Mouse (Mus musculus): Measurements from ENCODE around the gene Gm13124. TPM values are rescaled to one million over a fixed set of nuclear protein-coding genes. Genes with fewer than 3 reads are reported as not detected.
"Not testable (repeated sequence)": the region's sequence is repeated elsewhere in the genome, so short reads cannot be mapped to it uniquely, and the experiment has no call there.

Gene Gm13124
- polyA plus RNA-seq, 2 experiments = not detected

DNA sequence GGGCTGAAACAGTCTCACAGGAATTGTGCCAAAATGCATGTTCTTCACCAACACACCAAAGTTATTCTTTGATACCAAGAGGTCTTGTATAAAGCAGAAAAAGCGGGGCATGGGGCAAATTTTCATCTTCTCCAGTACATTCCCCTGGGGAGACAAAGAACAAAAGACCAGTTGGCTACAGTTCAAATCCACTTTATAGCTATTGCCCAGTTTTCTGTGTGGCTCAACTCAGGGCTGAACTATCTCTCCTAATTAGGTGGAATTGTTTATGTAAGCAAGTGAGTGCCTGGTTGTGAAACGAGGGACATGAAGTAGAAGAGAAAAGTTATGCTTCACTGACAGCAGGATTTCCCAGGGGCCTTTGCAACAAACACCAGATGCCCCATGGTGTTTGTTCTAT lies 3.7 kb downstream of the Gm13124 start:
- H3K27ac ChIP-seq (replicated peaks; ENCODE audit: low read depth, low read length) = no peak overlapping the region
- no peaks in the 10 kb centered on the region for H3K4me1 ChIP-seq (ENCODE audit: control insufficient read depth, insufficient read depth, low read length)
- H3K36me3 ChIP-seq (ENCODE audit: control insufficient read depth, insufficient read depth, low read length) = no peaks in the 10 kb centered on the region
- H3K9me3 ChIP-seq (ENCODE audit: control insufficient read depth, low read length) = no peaks in the 10 kb centered on the region
- H3K4me2 ChIP-seq (replicated peaks; ENCODE audit: low read depth, low read length, severe bottlenecking) = no peak overlapping the region
- no peaks in the 10 kb centered on the region for H3K27me3 ChIP-seq (ENCODE audit: control insufficient read depth, insufficient read depth, low read length)
- DNase-seq (ENCODE audit: low spot score) (no peak), ATAC-seq (ENCODE audit: low FRiP score, low read depth) (no peak)
- no peak overlapping the region for H3K4me3 ChIP-seq (replicated peaks; ENCODE audit: low read length)
- no peak overlapping the region for H3K9ac ChIP-seq (ENCODE audit: low read depth, low read length, severe bottlenecking)
- TF ChIP-seq POLR2A (IDR thresholded peaks at IDR 0.05; ENCODE audit: borderline replicate concordance, extremely low read depth, insufficient read depth, insufficient read length) = no peak
- 56% methylated on average over 2 of the region's 2 CpGs for WGBS

- TF ChIP-seq POLR2A (IDR thresholded peaks at IDR 0.05; ENCODE audit: borderline replicate concordance, extremely low read depth, insufficient read depth, insufficient read length) = no peak
- DNase-seq (ENCODE audit: low spot score) (no peak), ATAC-seq (ENCODE audit: low FRiP score, low read depth) (no peak)
These were observed 5.1 kb downstream of the Gm13124 start for GRCm38 (mm10) chr4:144559792-144560191.

DNA sequence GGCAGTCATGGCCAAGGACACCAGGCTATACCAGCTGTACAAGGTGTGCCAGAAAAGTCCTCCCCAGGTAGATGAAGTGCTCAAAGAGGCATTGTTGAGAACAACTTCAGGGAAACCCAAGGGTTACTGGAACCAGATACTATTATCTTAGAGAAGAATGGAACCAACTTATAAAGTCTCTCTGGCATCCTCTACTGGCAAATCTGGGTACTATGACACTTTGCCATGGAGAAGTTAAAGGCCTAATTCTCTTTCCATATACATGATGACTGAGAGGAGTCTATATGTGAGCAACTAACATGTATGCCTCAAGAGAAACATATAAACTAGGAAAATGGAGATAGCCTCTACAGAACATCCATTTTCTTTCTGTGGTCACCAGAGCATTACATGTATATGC lies 13.8 kb downstream of the Gm13124 start:
- no peaks in the 10 kb centered on the region for H3K36me3 ChIP-seq (ENCODE audit: control insufficient read depth, insufficient read depth, low read length)
- no peak for TF ChIP-seq POLR2A (IDR thresholded peaks at IDR 0.05; ENCODE audit: borderline replicate concordance, extremely low read depth, insufficient read depth, insufficient read length)

More at GRCm38 (mm10) chr4:144559792-144560191, 5.1 kb downstream of the Gm13124 start:
- Histone ChIP-seq H3K9me3 (ENCODE audit: control insufficient read depth, low read length) (0 out of 2 replicates have a peak, but pooled peaks cover 5% of the 10 kb centered on the region), H3K4me2 (replicated peaks; ENCODE audit: low read depth, low read length, severe bottlenecking) (no peak overlapping the region), H3K27me3 (ENCODE audit: control insufficient read depth, insufficient read depth, low read length) (no peaks in the 10 kb centered on the region), H3K27ac (replicated peaks; ENCODE audit: low read depth, low read length) (no peak overlapping the region), H3K4me3 (replicated peaks; ENCODE audit: low read length) (no peak overlapping the region), H3K4me1 (ENCODE audit: control insufficient read depth, insufficient read depth, low read length) (no peaks in the 10 kb centered on the region), H3K36me3 (ENCODE audit: control insufficient read depth, insufficient read depth, low read length) (no peaks in the 10 kb centered on the region), H3K9ac (ENCODE audit: low read depth, low read length, severe bottlenecking) (no peak overlapping the region)

GRCm38 (mm10) chr4:144545339-144545738 lies 19.6 kb downstream of the Gm13124 start:
- H3K27me3 ChIP-seq (ENCODE audit: control insufficient read depth, insufficient read depth, low read length); H3K4me1 ChIP-seq (ENCODE audit: control insufficient read depth, insufficient read depth, low read length); H3K4me2 ChIP-seq (replicated peaks; ENCODE audit: low read depth, low read length, severe bottlenecking); H3K9ac ChIP-seq (ENCODE audit: low read depth, low read length, severe bottlenecking); H3K4me3 ChIP-seq (replicated peaks; ENCODE audit: low read length); DNase-seq (ENCODE audit: low spot score); H3K9me3 ChIP-seq (ENCODE audit: control insufficient read depth, low read length); ATAC-seq (ENCODE audit: low FRiP score, low read depth); H3K36me3 ChIP-seq (ENCODE audit: control insufficient read depth, insufficient read depth, low read length); H3K27ac ChIP-seq (replicated peaks; ENCODE audit: low read depth, low read length): not testable (repeated sequence)
- 91% methylated on average over 13 of the region's 13 CpGs for WGBS

More for the DNA sequence above, 13.8 kb downstream of the Gm13124 start:
- Histone ChIP-seq H3K4me2 (replicated peaks; ENCODE audit: low read depth, low read length, severe bottlenecking) (no peak overlapping the region), H3K27me3 (ENCODE audit: control insufficient read depth, insufficient read depth, low read length) (no peaks in the 10 kb centered on the region), H3K4me1 (ENCODE audit: control insufficient read depth, insufficient read depth, low read length) (no peaks in the 10 kb centered on the region), H3K9ac (ENCODE audit: low read depth, low read length, severe bottlenecking) (no peak overlapping the region), H3K9me3 (ENCODE audit: control insufficient read depth, low read length) (0 out of 2 replicates have a peak, but pooled peaks cover 5% of the 10 kb centered on the region), H3K27ac (replicated peaks; ENCODE audit: low read depth, low read length) (no peak overlapping the region), H3K4me3 (replicated peaks; ENCODE audit: low read length) (no peak overlapping the region)
- no peak for DNase-seq (ENCODE audit: low spot score)
- ATAC-seq (ENCODE audit: low FRiP score, low read depth) = no peak

DNA sequence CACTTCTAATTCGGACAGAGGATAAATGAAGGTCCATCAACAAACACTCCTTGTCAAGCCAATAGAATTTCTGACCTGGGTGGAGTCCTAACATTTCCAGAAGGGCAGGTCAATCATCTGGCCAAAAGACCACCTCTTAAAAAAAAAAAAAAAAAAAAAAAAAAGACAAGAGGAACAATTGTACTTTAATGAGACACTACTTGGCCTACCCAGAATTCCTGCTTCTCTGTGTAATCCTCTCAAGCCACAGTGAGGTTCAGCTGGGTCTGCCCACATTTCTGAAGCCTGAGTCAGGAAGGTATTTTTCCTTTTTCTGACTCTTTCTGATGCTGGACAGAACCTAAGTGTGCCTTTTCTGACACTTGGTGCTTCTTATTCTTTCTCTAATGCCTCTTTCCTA lies 20.2 kb downstream of the Gm13124 start:
- no peaks in the 10 kb centered on the region for H3K4me1 ChIP-seq (ENCODE audit: control insufficient read depth, insufficient read depth, low read length)
- 61% methylated on average over 1 of the region's 1 CpGs for WGBS
- H3K36me3 ChIP-seq (ENCODE audit: control insufficient read depth, insufficient read depth, low read length) = no peaks in the 10 kb centered on the region
- no peak for TF ChIP-seq POLR2A (IDR thresholded peaks at IDR 0.05; ENCODE audit: borderline replicate concordance, extremely low read depth, insufficient read depth, insufficient read length)
- no peak overlapping the region for H3K9ac ChIP-seq (ENCODE audit: low read depth, low read length, severe bottlenecking)
- DNase-seq (ENCODE audit: low spot score) = no peak
- ATAC-seq (ENCODE audit: low FRiP score, low read depth) = no peak
- no peak overlapping the region for H3K4me3 ChIP-seq (replicated peaks; ENCODE audit: low read length)
- H3K27ac ChIP-seq (replicated peaks; ENCODE audit: low read depth, low read length) = no peak overlapping the region
- no peaks in the 10 kb centered on the region for H3K27me3 ChIP-seq (ENCODE audit: control insufficient read depth, insufficient read depth, low read length)
- H3K4me2 ChIP-seq (replicated peaks; ENCODE audit: low read depth, low read length, severe bottlenecking) = no peak overlapping the region
- H3K9me3 ChIP-seq (ENCODE audit: control insufficient read depth, low read length) = no peaks in the 10 kb centered on the region; the same call in 1 of the 2 replicates

DNA sequence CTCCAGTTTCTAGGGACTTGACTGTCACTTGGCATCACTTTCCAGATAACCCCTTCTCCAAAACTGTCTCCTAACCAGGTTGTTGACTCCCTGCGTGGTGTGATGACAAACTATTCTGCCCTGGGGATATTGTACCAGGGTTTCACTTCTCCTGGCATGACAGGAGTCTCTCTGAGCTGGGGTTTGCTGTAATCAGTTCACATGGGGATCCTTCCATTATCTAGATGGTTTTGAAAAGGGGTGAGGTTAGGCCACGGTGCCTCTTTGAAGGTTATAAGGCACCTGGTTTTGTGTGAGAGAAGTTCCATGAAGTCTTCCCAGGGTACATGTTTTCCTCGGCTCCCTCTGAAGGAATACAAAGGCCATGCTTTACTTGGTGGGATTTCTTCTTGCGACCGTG lies 45.4 kb downstream of the Gm13124 start, which contains the start of gene 9430007A20Rik:
Gene 9430007A20Rik, plus strand, starts transcription at position 301 of the 400 bp plus-strand sequence.
- H3K4me3 ChIP-seq (replicated peaks; ENCODE audit: low read length) = no peak within 1 kb of the TSS
- no peak for TF ChIP-seq POLR2A (IDR thresholded peaks at IDR 0.05; ENCODE audit: borderline replicate concordance, extremely low read depth, insufficient read depth, insufficient read length)

More for the DNA sequence above, 45.4 kb downstream of the Gm13124 start, which contains the start of gene 9430007A20Rik:
- ATAC-seq (ENCODE audit: low FRiP score, low read depth) (no peak), DNase-seq (ENCODE audit: low spot score) (no peak)
- H3K4me2 ChIP-seq (replicated peaks; ENCODE audit: low read depth, low read length, severe bottlenecking) = no peak within 1 kb of the TSS
- no peak within 1 kb of the TSS for H3K27ac ChIP-seq (replicated peaks; ENCODE audit: low read depth, low read length)
- H3K36me3 ChIP-seq (ENCODE audit: control insufficient read depth, insufficient read depth, low read length) = no peaks in the 10 kb centered on the region
- 79% methylated on average over 5 of the region's 5 CpGs for WGBS
- H3K27me3 ChIP-seq (ENCODE audit: control insufficient read depth, insufficient read depth, low read length) = no peaks in the 10 kb centered on the region
- H3K4me1 ChIP-seq (ENCODE audit: control insufficient read depth, insufficient read depth, low read length) = no peaks in the 10 kb centered on the region
- H3K9ac ChIP-seq (ENCODE audit: low read depth, low read length, severe bottlenecking) = no peak within 1 kb of the TSS
- H3K9me3 ChIP-seq (ENCODE audit: control insufficient read depth, low read length) = no peaks in the 10 kb centered on the region
